Comparison of ENCODE assay signal across 16 mouse cellular contexts in the genomic region with DNA sequence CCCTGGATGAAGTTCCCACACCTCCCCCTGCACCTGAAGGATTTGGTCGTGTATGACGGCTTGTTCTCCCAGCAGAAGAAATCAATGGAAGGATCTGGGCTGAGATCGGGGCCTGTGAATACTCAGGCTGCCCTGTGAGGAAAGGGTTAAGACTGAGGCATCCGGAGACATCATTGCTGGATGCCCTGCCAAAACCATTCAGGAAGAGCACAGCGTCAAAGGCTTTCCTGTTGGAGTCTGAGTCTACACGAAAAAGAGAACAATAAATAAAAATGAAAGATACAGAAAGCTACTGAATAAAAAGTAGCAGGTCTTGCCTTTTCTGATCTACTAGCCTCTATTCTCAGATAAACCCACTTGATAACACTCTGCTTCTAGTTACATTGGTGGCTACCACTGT.
DNase-seq lines count a peak whose midpoint lies in the region; ATAC-seq and TF ChIP-seq lines count a peak whose summit lies in the region.
"Had no signal": no experiment of that assay in that cellular context is flagged by ENCODE, and none has a peak within 500 bp of the region (broad histone marks: within the 10 kb centered on the region; RNA-seq: fewer than 3 reads in every experiment).

No protein-coding gene starts in this region.

- peak; percentile 45 for DNase-seq in embryonic facial prominence, embryonic 14.5 days (ENCODE audit: low spot score)
- DNase-seq in embryonic facial prominence, embryonic 10.5 days (ENCODE audit: low spot score) = no peak
- peak; percentile 60 for DNase-seq in kidney, postnatal 0 days (ENCODE audit: low spot score)
- peak; percentile 18 for DNase-seq in lung, postnatal 10 days
- DNase-seq in lung, adult 18-20 months = no peak
- peak; percentile 2 for DNase-seq in lung, postnatal 25 days (ENCODE audit: low spot score)
- DNase-seq: cerebellum, adult 11-12 months; gastrocnemius, postnatal 36 days; layer of hippocampus, adult 9-11 months; right cerebral cortex, postnatal 14 days had no signal

- no peak for ATAC-seq in embryonic facial prominence, embryonic 14.5 days (ENCODE audit: low read depth)
- no peak for ATAC-seq in kidney, postnatal 0 days (replicated peaks; ENCODE audit: low FRiP score, low read depth)
- ATAC-seq in kidney, embryonic 15.5 days (replicated peaks; ENCODE audit: low FRiP score) = no peak
- no peak for ATAC-seq in CD4-positive, CD25-positive, alpha-beta regulatory T cell, adult 4 months
- ATAC-seq: Patski had no signal

- TF ChIP-seq CTCF in kidney, postnatal 0 days (IDR thresholded peaks at IDR 0.05; ENCODE audit: low read depth) = no peak

- H3K9me3 ChIP-seq in embryonic facial prominence, embryonic 14.5 days (ENCODE audit: control insufficient read depth, low read length) = no peaks in the 10 kb centered on the region
- H3K9me3 ChIP-seq in embryonic facial prominence, embryonic 10.5 days = no peaks in the 10 kb centered on the region
- no peaks in the 10 kb centered on the region for H3K9me3 ChIP-seq in kidney, postnatal 0 days (replicated peaks; ENCODE audit: low read length)
- H3K9me3 ChIP-seq in kidney, embryonic 15.5 days (replicated peaks) = no peaks in the 10 kb centered on the region
- H3K9me3 ChIP-seq: embryonic facial prominence, embryonic 15.5 days; hindbrain, embryonic 12.5 days; neural tube, embryonic 12.5 days had no signal

- no peaks in the 10 kb centered on the region for H3K4me1 ChIP-seq in embryonic facial prominence, embryonic 14.5 days (ENCODE audit: control insufficient read depth, insufficient read depth, low read length)
- no peaks in the 10 kb centered on the region for H3K4me1 ChIP-seq in embryonic facial prominence, embryonic 10.5 days
- H3K4me1 ChIP-seq in kidney, postnatal 0 days (replicated peaks; ENCODE audit: insufficient read depth, low read length) = no peaks in the 10 kb centered on the region
- no peaks in the 10 kb centered on the region for H3K4me1 ChIP-seq in kidney, embryonic 15.5 days
- H3K4me1 ChIP-seq: embryonic facial prominence, embryonic 15.5 days; hindbrain, embryonic 12.5 days; neural tube, embryonic 12.5 days had no signal

- WGBS in embryonic facial prominence, embryonic 14.5 days = 19% methylated on average over 6 of the region's 6 CpGs
- WGBS in embryonic facial prominence, embryonic 10.5 days = 39% methylated on average over 6 of the region's 6 CpGs
- WGBS in kidney, postnatal 0 days = 32% methylated on average over 6 of the region's 6 CpGs
- 35% methylated on average over 6 of the region's 6 CpGs for WGBS in kidney, embryonic 15.5 days

- H3K4me2 ChIP-seq in embryonic facial prominence, embryonic 14.5 days (ENCODE audit: low read depth, low read length) = no peak overlapping the region
- H3K4me2 ChIP-seq in kidney, postnatal 0 days (ENCODE audit: low read length) = no peak overlapping the region
- H3K4me2 ChIP-seq in kidney, embryonic 15.5 days = no peak overlapping the region
- H3K4me2 ChIP-seq: embryonic facial prominence, embryonic 15.5 days; hindbrain, embryonic 12.5 days; neural tube, embryonic 12.5 days had no signal

- H3K9ac ChIP-seq in embryonic facial prominence, embryonic 14.5 days (ENCODE audit: low read depth, low read length) = no peak overlapping the region
- no peak overlapping the region for H3K9ac ChIP-seq in kidney, postnatal 0 days (ENCODE audit: low read depth, low read length)
- no peak overlapping the region for H3K9ac ChIP-seq in kidney, embryonic 15.5 days
- H3K9ac ChIP-seq: embryonic facial prominence, embryonic 15.5 days; hindbrain, embryonic 12.5 days; neural tube, embryonic 12.5 days had no signal

- no peak overlapping the region for H3K27ac ChIP-seq in embryonic facial prominence, embryonic 14.5 days (replicated peaks; ENCODE audit: low read depth, low read length)
- H3K27ac ChIP-seq in embryonic facial prominence, embryonic 10.5 days (replicated peaks) = no peak overlapping the region
- no peak overlapping the region for H3K27ac ChIP-seq in kidney, postnatal 0 days
- H3K27ac ChIP-seq in kidney, embryonic 15.5 days = no peak overlapping the region
- H3K27ac ChIP-seq: embryonic facial prominence, embryonic 15.5 days; hindbrain, embryonic 12.5 days; neural tube, embryonic 12.5 days had no signal

- H3K27me3 ChIP-seq in embryonic facial prominence, embryonic 14.5 days (replicated peaks; ENCODE audit: control insufficient read depth, insufficient read depth, low read length) = no peaks in the 10 kb centered on the region
- H3K27me3 ChIP-seq in embryonic facial prominence, embryonic 10.5 days (replicated peaks; ENCODE audit: low read depth, poor library complexity, severe bottlenecking) = no peaks in the 10 kb centered on the region
- no peaks in the 10 kb centered on the region for H3K27me3 ChIP-seq in kidney, postnatal 0 days (ENCODE audit: insufficient read depth, low read length)
- no peaks in the 10 kb centered on the region for H3K27me3 ChIP-seq in kidney, embryonic 15.5 days
- H3K27me3 ChIP-seq: embryonic facial prominence, embryonic 15.5 days; hindbrain, embryonic 12.5 days; neural tube, embryonic 12.5 days; Patski had no signal

- no peak overlapping the region for H3K4me3 ChIP-seq in embryonic facial prominence, embryonic 14.5 days (ENCODE audit: low read depth, low read length)
- no peak overlapping the region for H3K4me3 ChIP-seq in embryonic facial prominence, embryonic 10.5 days
- H3K4me3 ChIP-seq in kidney, postnatal 0 days (replicated peaks; ENCODE audit: low read depth, low read length) = no peak overlapping the region
- no peak overlapping the region for H3K4me3 ChIP-seq in kidney, embryonic 15.5 days (replicated peaks)
- H3K4me3 ChIP-seq: embryonic facial prominence, embryonic 15.5 days; hindbrain, embryonic 12.5 days; neural tube, embryonic 12.5 days had no signal

- no peaks in the 10 kb centered on the region for H3K36me3 ChIP-seq in embryonic facial prominence, embryonic 14.5 days (ENCODE audit: control insufficient read depth, insufficient read depth, low read length)
- H3K36me3 ChIP-seq in embryonic facial prominence, embryonic 10.5 days (replicated peaks) = no peaks in the 10 kb centered on the region
- no peaks in the 10 kb centered on the region for H3K36me3 ChIP-seq in kidney, postnatal 0 days (ENCODE audit: insufficient read depth, low read length)
- H3K36me3 ChIP-seq in kidney, embryonic 15.5 days = no peaks in the 10 kb centered on the region
- H3K36me3 ChIP-seq: embryonic facial prominence, embryonic 15.5 days; hindbrain, embryonic 12.5 days; neural tube, embryonic 12.5 days had no signal

Comparison
In these comparisons a context has a peak if more than half of its experiments do, and no peak if none do; other contexts are left out.
1. DNase-seq: peak in embryonic facial prominence, embryonic 14.5 days (single experiment), kidney, postnatal 0 days (single experiment), lung, postnatal 10 days (single experiment) and lung, postnatal 25 days (single experiment); none in embryonic facial prominence, embryonic 10.5 days (single experiment) and lung, adult 18-20 months (0 of 2).